Mouse (Mus musculus) frontal cortex, adult 2 months (tissue): ENCODE data around the gene Col24a1. TPM values are rescaled to one million over a fixed set of nuclear protein-coding genes. Genes with fewer than 3 reads are reported as not detected.
"Not testable (repeated sequence)": the region's sequence is repeated elsewhere in the genome, so short reads cannot be mapped to it uniquely, and the experiment has no call there.

Experiments
- DNase-seq, 2 experiments: peaks; one replicate each; pipeline ENCODE4 v3.0.0; 2022; ENCODE audit warnings: low spot score in 1 of 2; ENCODE audit errors: extremely low spot score in 1 of 2
- polyA plus RNA-seq: library from polyadenylated mRNA; depleted of rRNA; stranded (reverse); fragments of >200 nt; gene quantifications from 2 replicates; pipeline ENCODE4 v1.2.3, GENCODE M21; 2012

The Col24a1 gene
- polyA plus RNA-seq, 1 experiment, result 20.0 TPM

GRCm38 (mm10) chr3:145442268-145442667 lies 150.0 kb downstream of the Col24a1 start:
- DNase-seq, result peak in 1 of 2 experiments; percentile 64

GRCm38 (mm10) chr3:145443167-145443566 lies 150.9 kb downstream of the Col24a1 start:
- DNase-seq, result not testable (repeated sequence)

GRCm38 (mm10) chr3:145457039-145457438 lies 164.8 kb downstream of the Col24a1 start:
- no peak for DNase-seq

- no peak for DNase-seq
Measured at GRCm38 (mm10) chr3:145462351-145462750, 170.1 kb downstream of the Col24a1 start.

- DNase-seq, result no peak
Measured at GRCm38 (mm10) chr3:145463731-145464130, 171.5 kb downstream of the Col24a1 start.

- no peak for DNase-seq
Measured at GRCm38 (mm10) chr3:145471094-145471493, 178.8 kb downstream of the Col24a1 start.

GRCm38 (mm10) chr3:145474163-145474562 lies 181.9 kb downstream of the Col24a1 start:
- DNase-seq, result no peak

GRCm38 (mm10) chr3:145476634-145477033 lies 184.4 kb downstream of the Col24a1 start:
- no peak for DNase-seq

- DNase-seq, result no peak
Measured at GRCm38 (mm10) chr3:145477074-145477473, 184.8 kb downstream of the Col24a1 start.

GRCm38 (mm10) chr3:145478446-145478845 lies 186.2 kb downstream of the Col24a1 start:
- DNase-seq, result no peak

GRCm38 (mm10) chr3:145490279-145490678 lies 198.0 kb downstream of the Col24a1 start:
- no peak for DNase-seq

GRCm38 (mm10) chr3:145491326-145491725 lies 199.1 kb downstream of the Col24a1 start:
- DNase-seq, result no peak

- no peak for DNase-seq
Measured at GRCm38 (mm10) chr3:145498127-145498526, 205.9 kb downstream of the Col24a1 start.

- DNase-seq, result no peak
Measured at GRCm38 (mm10) chr3:145498893-145499292, 206.6 kb downstream of the Col24a1 start.

- no peak for DNase-seq
Measured at GRCm38 (mm10) chr3:145504830-145505229, 212.6 kb downstream of the Col24a1 start.

- no peak for DNase-seq
Measured at GRCm38 (mm10) chr3:145508550-145508949, 216.3 kb downstream of the Col24a1 start.

- peak in 1 of 2 experiments; percentile 12 for DNase-seq
Measured at GRCm38 (mm10) chr3:145514197-145514596, 221.9 kb downstream of the Col24a1 start.

- DNase-seq, result no peak
Measured at GRCm38 (mm10) chr3:145521528-145522080, 229.3 kb downstream of the Col24a1 start.

GRCm38 (mm10) chr3:145522311-145522710 lies 230.0 kb downstream of the Col24a1 start:
- no peak for DNase-seq

- no peak for DNase-seq
Measured at GRCm38 (mm10) chr3:145525266-145525665, 233.0 kb downstream of the Col24a1 start.

GRCm38 (mm10) chr3:145537870-145538269 lies 245.6 kb downstream of the Col24a1 start:
- DNase-seq, result no peak

- no peak for DNase-seq
Measured at GRCm38 (mm10) chr3:145548441-145549415, 256.5 kb downstream of the Col24a1 start.
